Mouse (Mus musculus) fibroblast of lung, adult 2 months (primary cell): ENCODE measurements around the gene Trpv4.

Experiments used
- DNase-seq: peaks from one replicate; pipeline ENCODE4 v3.0.0-alpha.2; 2011; ENCODE audit warnings: low read depth

Trpv4 gene

GRCm38 (mm10) chr5:114667228-114667856 lies 9.1 kb upstream of the Trpv4 start:
- DNase-seq: peak; percentile 98

- DNase-seq: no peak
Observed at GRCm38 (mm10) chr5:114666659-114667058, 8.4 kb upstream of the Trpv4 start.

GRCm38 (mm10) chr5:114664750-114665149 lies 6.5 kb upstream of the Trpv4 start:
- no peak for DNase-seq

- no peak for DNase-seq
Observed at GRCm38 (mm10) chr5:114664139-114664538, 5.9 kb upstream of the Trpv4 start.

- DNase-seq: no peak
Observed at GRCm38 (mm10) chr5:114661029-114661428, 2.8 kb upstream of the Trpv4 start.

GRCm38 (mm10) chr5:114657426-114657825 lies 795 bp downstream of the Trpv4 start:
- DNase-seq: no peak

GRCm38 (mm10) chr5:114656305-114656704 lies 1.9 kb downstream of the Trpv4 start:
- no peak for DNase-seq

GRCm38 (mm10) chr5:114655721-114656120 lies 2.5 kb downstream of the Trpv4 start:
- no peak for DNase-seq

- no peak for DNase-seq
Observed at GRCm38 (mm10) chr5:114653656-114654437, 4.4 kb downstream of the Trpv4 start.

GRCm38 (mm10) chr5:114651449-114651848 lies 6.8 kb downstream of the Trpv4 start:
- no peak for DNase-seq

- DNase-seq: no peak
Observed at GRCm38 (mm10) chr5:114651002-114651401, 7.2 kb downstream of the Trpv4 start.

- no peak for DNase-seq
Observed at GRCm38 (mm10) chr5:114648728-114649311, 9.4 kb downstream of the Trpv4 start.

- no peak for DNase-seq
Observed at GRCm38 (mm10) chr5:114647211-114647974, 10.8 kb downstream of the Trpv4 start.

- no peak for DNase-seq
Observed at GRCm38 (mm10) chr5:114645916-114646315, 12.3 kb downstream of the Trpv4 start.

- DNase-seq: no peak
Observed at GRCm38 (mm10) chr5:114644918-114645317, 13.3 kb downstream of the Trpv4 start.

GRCm38 (mm10) chr5:114640809-114641208 lies 17.4 kb downstream of the Trpv4 start:
- DNase-seq: no peak

- no peak for DNase-seq
Observed at GRCm38 (mm10) chr5:114639645-114639957, 18.6 kb downstream of the Trpv4 start.

GRCm38 (mm10) chr5:114638769-114639644 lies 19.2 kb downstream of the Trpv4 start:
- peak; percentile 53 for DNase-seq

- DNase-seq: no peak
Observed at GRCm38 (mm10) chr5:114636091-114636490, 22.1 kb downstream of the Trpv4 start.

- no peak for DNase-seq
Observed at GRCm38 (mm10) chr5:114631336-114631735, 26.9 kb downstream of the Trpv4 start.

- no peak for DNase-seq
Observed at GRCm38 (mm10) chr5:114625590-114625989, 32.6 kb downstream of the Trpv4 start.

GRCm38 (mm10) chr5:114620305-114620704 lies 37.9 kb downstream of the Trpv4 start:
- no peak for DNase-seq
